Mouse (Mus musculus): ENCODE data around the gene Ly86. TPM values are rescaled to one million over a fixed set of nuclear protein-coding genes. Genes with fewer than 3 reads are reported as not detected.

Gene Ly86
- polyA plus RNA-seq (2012; rRNA removed) = 3.0 and 5.4 TPM in 2 replicates

GRCm38 (mm10) chr13:37344909-37345772, at the start of gene Ly86:
Ly86 (plus strand) TSS chr13:37345208.

